Mouse (Mus musculus): ENCODE results near the gene Mettl22.
A peak's percentile ranks its signal among the peaks of the same experiment; 100 is the strongest.

The Mettl22 gene

GRCm38 (mm10) chr16:8513236-8513906, 42.8 kb downstream of the Mettl22 start, which contains the start of gene Abat:
Gene Abat (plus strand): TSS chr16:8513429.
- peak; percentile 98 for DNase-seq

GRCm38 (mm10) chr16:8514180-8514579, 43.6 kb downstream of the Mettl22 start:
- peak; percentile 75 for DNase-seq

GRCm38 (mm10) chr16:8520525-8520924, 49.9 kb downstream of the Mettl22 start:
- no peak for DNase-seq

GRCm38 (mm10) chr16:8521322-8521721, 50.7 kb downstream of the Mettl22 start:
- no peak for DNase-seq

GRCm38 (mm10) chr16:8523480-8524144, 53.0 kb downstream of the Mettl22 start:
- peak; percentile 50 for DNase-seq

GRCm38 (mm10) chr16:8524163-8524847, 53.7 kb downstream of the Mettl22 start:
- DNase-seq, result no peak

- no peak for DNase-seq
Measured at GRCm38 (mm10) chr16:8525293-8525692, 54.7 kb downstream of the Mettl22 start.

- no peak for DNase-seq
Measured at GRCm38 (mm10) chr16:8525877-8526276, 55.3 kb downstream of the Mettl22 start.

GRCm38 (mm10) chr16:8529389-8529788, 58.8 kb downstream of the Mettl22 start:
- no peak for DNase-seq

GRCm38 (mm10) chr16:8530018-8530417, 59.4 kb downstream of the Mettl22 start:
- DNase-seq, result no peak

GRCm38 (mm10) chr16:8532461-8532860, 61.9 kb downstream of the Mettl22 start:
- DNase-seq, result no peak

- DNase-seq, result no peak
Measured at GRCm38 (mm10) chr16:8532894-8533293, 62.3 kb downstream of the Mettl22 start.

- no peak for DNase-seq
Measured at GRCm38 (mm10) chr16:8533477-8533876, 62.9 kb downstream of the Mettl22 start.

- DNase-seq, result no peak
Measured at GRCm38 (mm10) chr16:8534466-8535200, 64.0 kb downstream of the Mettl22 start.

GRCm38 (mm10) chr16:8535411-8535810, 64.8 kb downstream of the Mettl22 start:
- no peak for DNase-seq

GRCm38 (mm10) chr16:8539150-8539865, 68.7 kb downstream of the Mettl22 start:
- no peak for DNase-seq
